Comparison of ENCODE assay signal across 8 mouse cellular contexts in the genomic region with DNA sequence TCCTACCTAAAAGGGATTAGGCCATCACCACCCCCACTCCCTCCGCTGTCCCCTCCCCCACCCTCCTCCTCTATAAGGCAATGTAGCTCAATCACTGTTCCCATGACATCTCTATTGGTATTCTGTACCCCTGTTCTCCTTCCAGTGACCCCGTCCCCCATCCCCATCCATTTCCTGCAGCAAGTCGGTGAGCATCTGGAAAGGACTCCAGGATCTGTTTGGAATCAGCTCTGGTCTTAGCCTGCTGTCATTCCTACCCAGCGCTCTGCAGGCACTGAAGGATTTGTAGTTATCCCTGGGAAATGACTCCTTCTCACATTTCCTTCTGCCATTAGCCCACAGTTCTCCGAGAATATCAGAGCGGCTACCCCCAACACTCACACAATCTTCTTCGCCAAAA. TPM values are rescaled to one million over a fixed set of nuclear protein-coding genes. Genes with fewer than 3 reads are reported as not detected.
DNase-seq lines count a peak whose midpoint lies in the region; ATAC-seq and TF ChIP-seq lines count a peak whose summit lies in the region.

No protein-coding gene starts in this region.

- 33% methylated on average over 7 of the region's 7 CpGs for WGBS in intestine, postnatal 0 days
- WGBS in neural tube, embryonic 14.5 days: 15% methylated on average over 7 of the region's 7 CpGs

- H3K4me2 ChIP-seq in intestine, postnatal 0 days (replicated peaks; ENCODE audit: low read depth): peak overlapping the region; percentile 62
- peak overlapping the region; percentile 44 for H3K4me2 ChIP-seq in neural tube, embryonic 14.5 days (ENCODE audit: low read depth, low read length)

- peak overlapping the region; percentile 54 for H3K4me3 ChIP-seq in left cerebral cortex, adult 2 months
- peak overlapping the region; percentile 24; the same call in 1 of the 2 replicates for H3K4me3 ChIP-seq in embryonic fibroblast, embryonic 13.5 days (ENCODE audit: insufficient read depth, low read length)
- peak overlapping the region; percentile 33 for H3K4me3 ChIP-seq in intestine, postnatal 0 days (ENCODE audit: low read depth, low read length)
- H3K4me3 ChIP-seq in neural tube, embryonic 14.5 days (ENCODE audit: low read depth, low read length): peak overlapping the region; percentile 41

- no peaks in the 10 kb centered on the region for H3K9me3 ChIP-seq in intestine, postnatal 0 days (ENCODE audit: control insufficient read depth)
- H3K9me3 ChIP-seq in neural tube, embryonic 14.5 days (ENCODE audit: control insufficient read depth, low read length): no peaks in the 10 kb centered on the region

- no peak overlapping the region for H3K9ac ChIP-seq in intestine, postnatal 0 days (ENCODE audit: low read depth, low read length)
- peak overlapping the region; percentile 50; the same call in 1 of the 2 replicates for H3K9ac ChIP-seq in neural tube, embryonic 14.5 days (replicated peaks; ENCODE audit: low read depth, low read length)

- no peaks in the 10 kb centered on the region for H3K36me3 ChIP-seq in intestine, postnatal 0 days (ENCODE audit: control insufficient read depth, insufficient read depth)
- no peaks in the 10 kb centered on the region for H3K36me3 ChIP-seq in neural tube, embryonic 14.5 days (ENCODE audit: control insufficient read depth, insufficient read depth, low read length)

- TF ChIP-seq POLR2A in embryonic fibroblast, embryonic 13.5 days (IDR thresholded peaks at IDR 0.05; ENCODE audit: low read depth, low read length): no peak

- intact Hi-C loops in left cerebral cortex, adult 2 months (cut with DNase I): no loop called here

- no peak for TF ChIP-seq CTCF in left cerebral cortex, adult 2 months (IDR thresholded peaks at IDR 0.05)
- no peak for TF ChIP-seq CTCF in embryonic fibroblast, embryonic 13.5 days (IDR thresholded peaks at IDR 0.05; ENCODE audit: borderline replicate concordance, insufficient read depth, low read length)
- TF ChIP-seq CTCF in intestine, postnatal 0 days (IDR thresholded peaks at IDR 0.05; ENCODE audit: low read depth): no peak

- no peak for DNase-seq in left cerebral cortex, adult 2 months (ENCODE audit: extremely low spot score in 1 of 2, low spot score in 2 of 2)
- DNase-seq in left cerebral cortex, adult 18-20 months (ENCODE audit: low spot score in 2 of 2): no peak
- DNase-seq in adrenal gland, adult 18-20 months (ENCODE audit: low spot score in 2 of 2): no peak
- DNase-seq in thymus, postnatal 4 days: no peak
- DNase-seq in cerebellum, postnatal 25 days: no peak

- ATAC-seq in intestine, postnatal 0 days: no peak
- ATAC-seq in neural tube, embryonic 14.5 days (ENCODE audit: low read depth): peak; percentile 67

- H3K4me1 ChIP-seq in embryonic fibroblast, embryonic 13.5 days (ENCODE audit: control insufficient read depth, insufficient read depth, low read length): peaks cover 2% of the 10 kb centered on the region; the same call in 1 of the 2 replicates
- no peaks in the 10 kb centered on the region for H3K4me1 ChIP-seq in intestine, postnatal 0 days (replicated peaks; ENCODE audit: control insufficient read depth, insufficient read depth, low read length)
- H3K4me1 ChIP-seq in neural tube, embryonic 14.5 days (ENCODE audit: control insufficient read depth, insufficient read depth, low read length): no peaks in the 10 kb centered on the region

- H3K27ac ChIP-seq in left cerebral cortex, adult 2 months: peak overlapping the region; percentile 82
- H3K27ac ChIP-seq in embryonic fibroblast, embryonic 13.5 days (ENCODE audit: insufficient read depth, low read length): no peak overlapping the region
- H3K27ac ChIP-seq in intestine, postnatal 0 days (ENCODE audit: low read depth, low read length): no peak overlapping the region
- H3K27ac ChIP-seq in neural tube, embryonic 14.5 days (ENCODE audit: low read depth, low read length): peak overlapping the region; percentile 69; the same call in 1 of the 2 replicates

- H3K27me3 ChIP-seq in intestine, postnatal 0 days (replicated peaks; ENCODE audit: control insufficient read depth, insufficient read depth, low read length): no peaks in the 10 kb centered on the region
- no peaks in the 10 kb centered on the region for H3K27me3 ChIP-seq in neural tube, embryonic 14.5 days (ENCODE audit: control insufficient read depth, insufficient read depth, low read length)

RNA-seq across cellular contexts. Expression of gene Tceal5, which starts 0.4 kb away (rescaled TPM):
- 100 to 1,000 TPM in 1 of 2 experiments, 10 to 100 TPM in 1; 99.1 to 155 TPM for total RNA-seq in left cerebral cortex, adult 2 months (2021)
- 100 to 1,000 TPM in 1 of 2 experiments, 10 to 100 TPM in 1; 99.2 to 131 TPM for total RNA-seq in left cerebral cortex, adult 18-20 months (2021)
- polyA plus RNA-seq in embryonic fibroblast, embryonic 13.5 days (2011; ENCODE audit: insufficient read length, low read depth, missing spikeins): 1.2 and 2.8 TPM in 2 replicates
- 3.4 and 5.3 TPM in 2 replicates for polyA plus RNA-seq in intestine, postnatal 0 days (2015; fragmentation: Nextera tagmentation; extraction: Ambion mirVana)
- 9.1 and 16.4 TPM in 2 replicates for polyA plus RNA-seq in neural tube, embryonic 14.5 days (2014; fragmentation: Nextera tagmentation; extraction: Ambion mirVana)
- total RNA-seq in adrenal gland, adult 18-20 months (2021): 1 to 10 TPM in 1 of 2 experiments, not detected in 1; 2.3 TPM

RNA-seq across cellular contexts. Expression of gene Tceal7, which starts 11.3 kb away (rescaled TPM):
- 1 to 10 TPM; 2.2 to 2.9 TPM for total RNA-seq in left cerebral cortex, adult 2 months (2021)
- 1 to 10 TPM; 1.8 to 3.0 TPM for total RNA-seq in left cerebral cortex, adult 18-20 months (2021)
- not detected in 2 replicates for polyA plus RNA-seq in embryonic fibroblast, embryonic 13.5 days (2011; ENCODE audit: insufficient read length, low read depth, missing spikeins)
- 0.37 and 0.58 TPM in 2 replicates for polyA plus RNA-seq in intestine, postnatal 0 days (2015; fragmentation: Nextera tagmentation; extraction: Ambion mirVana)
- 2.3 and 4.6 TPM in 2 replicates for polyA plus RNA-seq in neural tube, embryonic 14.5 days (2014; fragmentation: Nextera tagmentation; extraction: Ambion mirVana)
- total RNA-seq in adrenal gland, adult 18-20 months (2021): not detected

RNA-seq across cellular contexts. Expression of gene Bex1, which starts 12.1 kb away (rescaled TPM):
- 10 to 100 TPM; 86.5 to 89.7 TPM for total RNA-seq in left cerebral cortex, adult 2 months (2021)
- total RNA-seq in left cerebral cortex, adult 18-20 months (2021): 10 to 100 TPM; 92.6 to 100.0 TPM
- 1.8 TPM in 1 of 2 replicates, not detected in the other for polyA plus RNA-seq in embryonic fibroblast, embryonic 13.5 days (2011; ENCODE audit: insufficient read length, low read depth, missing spikeins)
- 41.4 and 50.7 TPM in 2 replicates for polyA plus RNA-seq in intestine, postnatal 0 days (2015; fragmentation: Nextera tagmentation; extraction: Ambion mirVana)
- polyA plus RNA-seq in neural tube, embryonic 14.5 days (2014; fragmentation: Nextera tagmentation; extraction: Ambion mirVana): 220 and 263 TPM in 2 replicates
- total RNA-seq in adrenal gland, adult 18-20 months (2021): 10 to 100 TPM; 11.8 to 14.1 TPM

RNA-seq across cellular contexts. Expression of gene Tceal8, which starts 31.1 kb away (rescaled TPM):
- 10 to 100 TPM; 30.8 to 39.2 TPM for total RNA-seq in left cerebral cortex, adult 2 months (2021)
- 10 to 100 TPM; 37.1 to 40.3 TPM for total RNA-seq in left cerebral cortex, adult 18-20 months (2021)
- 291 and 306 TPM in 2 replicates for polyA plus RNA-seq in embryonic fibroblast, embryonic 13.5 days (2011; ENCODE audit: insufficient read length, low read depth, missing spikeins)
- 239 and 262 TPM in 2 replicates for polyA plus RNA-seq in intestine, postnatal 0 days (2015; fragmentation: Nextera tagmentation; extraction: Ambion mirVana)
- polyA plus RNA-seq in neural tube, embryonic 14.5 days (2014; fragmentation: Nextera tagmentation; extraction: Ambion mirVana): 119 and 142 TPM in 2 replicates
- 10 to 100 TPM; 35.2 to 41.5 TPM for total RNA-seq in adrenal gland, adult 18-20 months (2021)

RNA-seq across cellular contexts. Expression of gene Tceal9, which starts 41.6 kb away (rescaled TPM):
- total RNA-seq in left cerebral cortex, adult 2 months (2021): 100 to 1,000 TPM; 124 to 129 TPM
- 100 to 1,000 TPM; 125 to 131 TPM for total RNA-seq in left cerebral cortex, adult 18-20 months (2021)
- polyA plus RNA-seq in embryonic fibroblast, embryonic 13.5 days (2011; ENCODE audit: insufficient read length, low read depth, missing spikeins): 254 and 302 TPM in 2 replicates
- polyA plus RNA-seq in intestine, postnatal 0 days (2015; fragmentation: Nextera tagmentation; extraction: Ambion mirVana): 641 and 667 TPM in 2 replicates
- 268 and 285 TPM in 2 replicates for polyA plus RNA-seq in neural tube, embryonic 14.5 days (2014; fragmentation: Nextera tagmentation; extraction: Ambion mirVana)
- total RNA-seq in adrenal gland, adult 18-20 months (2021): 100 to 1,000 TPM; 233 to 300 TPM

Comparison
In these comparisons a context has a peak if more than half of its experiments do, and no peak if none do; other contexts are left out.
1. H3K27ac ChIP-seq: peak in left cerebral cortex, adult 2 months (single experiment) and neural tube, embryonic 14.5 days (single experiment); none in embryonic fibroblast, embryonic 13.5 days (single experiment) and intestine, postnatal 0 days (single experiment).
2. RNA of gene Tceal5, which starts 0.4 kb away (total RNA-seq): 99.1 to 155 TPM in left cerebral cortex, adult 2 months and 99.2 to 131 TPM in left cerebral cortex, adult 18-20 months; 2.3 TPM in adrenal gland, adult 18-20 months; every median in the first group is over 10 times any median in the second.
3. RNA of gene Bex1, which starts 12.1 kb away (total RNA-seq): 92.6 to 100.0 TPM in left cerebral cortex, adult 18-20 months and 86.5 to 89.7 TPM in left cerebral cortex, adult 2 months; 11.8 to 14.1 TPM in adrenal gland, adult 18-20 months; every median in the first group is over 4 times any median in the second.
4. Peak in every context shown above with its lines, with median percentiles within 50 percentile points of each other: H3K4me3 ChIP-seq.